Mouse (Mus musculus) intestine, embryonic 15.5 days (tissue): Measurements from ENCODE around the gene Alpk1. TPM values are rescaled to one million over a fixed set of nuclear protein-coding genes. Genes with fewer than 3 reads are reported as not detected.

Experiments
- ATAC-seq: fragments of 200-750 bp; cut with Nextera tagmentation; 2 replicates; pipeline ENCODE4 v1.8.0; 2017; ENCODE audit warnings: moderate TSS enrichment, moderate library complexity
- H3K27ac ChIP-seq: fragments of 300-500 bp; sonication (generic); 2 replicates; pipeline ENCODE4 v1.5.1; 2015; ENCODE audit warnings: mild to moderate bottlenecking, inconsistent platforms
- H3K27me3 ChIP-seq: fragments of 300-500 bp; sonication (generic); replicated peaks from 2 replicates; pipeline ENCODE4 v1.6.1; 2015; ENCODE audit warnings: inconsistent platforms
- H3K36me3 ChIP-seq: fragments of 300-500 bp; sonication (generic); 2 replicates; pipeline ENCODE4 v1.6.1; 2015; ENCODE audit warnings: inconsistent platforms
- H3K4me1 ChIP-seq: fragments of 300-500 bp; sonication (generic); replicated peaks from 2 replicates; pipeline ENCODE4 v1.6.1; 2015; ENCODE audit warnings: inconsistent platforms
- H3K4me2 ChIP-seq: fragments of 300-500 bp; sonication (generic); replicated peaks from 2 replicates; pipeline ENCODE4 v1.6.1; 2015; ENCODE audit warnings: mild to moderate bottlenecking, inconsistent platforms
- H3K4me3 ChIP-seq: fragments of 300-500 bp; sonication (generic); replicated peaks from 2 replicates; pipeline ENCODE4 v1.5.1; 2015; ENCODE audit warnings: inconsistent platforms
- H3K9ac ChIP-seq: fragments of 300-500 bp; sonication (generic); 2 replicates; pipeline ENCODE4 v1.6.1; 2015; ENCODE audit warnings: inconsistent platforms
- H3K9me3 ChIP-seq: fragments of 300-500 bp; sonication (generic); 2 replicates; pipeline ENCODE4 v1.6.1; 2016; ENCODE audit warnings: inconsistent platforms
- WGBS: fragments of 180-500 bp; shearing (Covaris S2); methylation state at CpG from one replicate; pipeline ENCODE4 v1.1.7; 2015; 5-methylcytosine and 5-hydroxymethylcytosine counted together
- polyA plus RNA-seq: library from polyadenylated mRNA; unstranded; fragments of >200 nt; fragmentation: Nextera tagmentation; extraction: Ambion mirVana; gene quantifications from 2 replicates; pipeline ENCODE4 v1.2.1, GENCODE M21; 2015

Gene Alpk1
- polyA plus RNA-seq, 1 experiment from 2014 or later: 2.1 TPM

- no peak for ATAC-seq
- Histone ChIP-seq H3K9me3 (no peaks in the 10 kb centered on the region), H3K36me3 (no peaks in the 10 kb centered on the region), H3K4me3 (no peak overlapping the region), H3K9ac (no peak overlapping the region), H3K4me2 (no peak overlapping the region), H3K4me1 (no peaks in the 10 kb centered on the region), H3K27ac (no peak overlapping the region), H3K27me3 (no peaks in the 10 kb centered on the region; the same call in none of the 2 replicates)
These were observed 22.4 kb downstream of the Alpk1 start for GRCm38 (mm10) chr3:127757886-127758301.

DNA sequence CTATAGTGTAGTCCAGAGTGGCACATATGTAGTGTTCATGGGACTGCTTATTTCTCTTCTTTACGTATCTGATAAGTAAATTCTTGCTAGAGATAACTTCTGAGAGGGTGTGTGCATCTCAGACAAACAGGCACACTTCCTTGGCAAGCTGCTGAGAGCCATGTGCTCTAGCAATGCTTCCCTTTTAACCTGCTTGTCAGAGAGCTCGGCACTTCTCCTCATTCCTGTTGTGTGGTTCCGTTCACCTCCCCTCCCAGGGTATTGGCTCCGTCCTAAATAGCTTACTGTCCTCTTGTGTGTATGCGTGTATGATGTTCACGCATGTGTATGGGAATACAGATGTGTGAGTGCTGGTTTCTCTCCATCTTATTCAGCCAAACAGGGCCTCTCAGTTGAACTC is 23.9 kb downstream of the Alpk1 start:
- Histone ChIP-seq H3K4me1 (no peaks in the 10 kb centered on the region), H3K9ac (no peak overlapping the region), H3K27me3 (no peaks in the 10 kb centered on the region; the same call in none of the 2 replicates), H3K36me3 (no peaks in the 10 kb centered on the region), H3K4me3 (no peak overlapping the region), H3K4me2 (no peak overlapping the region), H3K27ac (no peak overlapping the region), H3K9me3 (no peaks in the 10 kb centered on the region)
- 86% methylated on average over 6 of the region's 6 CpGs for WGBS
- ATAC-seq: no peak

- no peak overlapping the region for H3K4me3 ChIP-seq
- H3K27ac ChIP-seq: no peak overlapping the region
- H3K9me3 ChIP-seq: no peaks in the 10 kb centered on the region
- no peaks in the 10 kb centered on the region for H3K4me1 ChIP-seq
- no peaks in the 10 kb centered on the region for H3K36me3 ChIP-seq
- 24% methylated on average over 12 of the region's 12 CpGs for WGBS
- H3K9ac ChIP-seq: no peak overlapping the region
- H3K4me2 ChIP-seq: no peak overlapping the region
- peaks cover 22% of the 10 kb centered on the region for H3K27me3 ChIP-seq
- ATAC-seq: no peak
These were observed 30.3 kb downstream of the Alpk1 start for GRCm38 (mm10) chr3:127749981-127750562.

DNA sequence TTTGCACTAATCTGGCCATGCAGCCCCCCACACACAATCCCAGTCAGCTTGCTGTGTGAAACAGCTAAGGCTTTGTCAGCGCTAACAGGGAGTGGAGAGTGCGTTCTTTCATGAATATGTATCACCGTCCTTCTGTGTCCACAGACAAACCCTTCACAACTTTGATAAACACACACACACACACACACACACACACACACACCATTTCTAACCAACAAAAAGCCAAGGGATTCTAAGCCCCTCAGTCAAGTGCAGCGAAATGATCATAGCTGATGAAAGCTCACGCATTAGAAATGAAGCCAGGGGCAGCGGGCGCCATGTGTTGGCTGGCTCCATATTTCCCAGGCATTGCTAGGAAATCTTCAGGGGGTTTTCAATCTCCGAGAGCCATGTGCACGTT is 31.1 kb downstream of the Alpk1 start:
- Histone ChIP-seq H3K4me2 (no peak overlapping the region; the same call in 1 of the 2 replicates), H3K27me3 (peaks cover 22% of the 10 kb centered on the region), H3K36me3 (no peaks in the 10 kb centered on the region), H3K9ac (no peak overlapping the region), H3K9me3 (no peaks in the 10 kb centered on the region), H3K4me1 (no peaks in the 10 kb centered on the region), H3K4me3 (no peak overlapping the region), H3K27ac (no peak overlapping the region)
- 27% methylated on average over 9 of the region's 9 CpGs for WGBS
- ATAC-seq: no peak

DNA sequence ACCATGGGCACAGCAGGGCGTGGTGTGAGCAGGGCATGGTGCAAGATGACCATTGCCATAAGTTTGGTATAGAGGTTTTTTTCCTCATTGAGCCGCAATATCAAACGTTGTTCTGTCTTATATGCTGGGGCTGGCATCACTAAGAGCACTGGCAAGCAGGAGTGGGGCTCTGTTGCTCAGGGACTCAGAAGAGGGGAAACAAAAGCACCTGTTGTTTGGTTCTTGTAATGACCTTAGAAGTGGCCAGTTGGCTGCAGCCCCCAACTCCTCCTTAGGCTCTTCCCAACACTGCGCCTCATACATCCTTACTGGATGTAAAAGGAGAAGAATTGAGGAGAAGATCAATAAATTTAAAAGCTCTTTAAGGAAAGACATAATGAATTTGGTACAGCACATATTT is 31.7 kb downstream of the Alpk1 start:
- Histone ChIP-seq H3K9ac (no peak overlapping the region), H3K4me2 (no peak overlapping the region), H3K4me3 (no peak overlapping the region), H3K27me3 (peaks cover 22% of the 10 kb centered on the region), H3K9me3 (no peaks in the 10 kb centered on the region), H3K4me1 (no peaks in the 10 kb centered on the region), H3K27ac (no peak overlapping the region), H3K36me3 (no peaks in the 10 kb centered on the region)
- 59% methylated on average over 4 of the region's 4 CpGs for WGBS
- no peak for ATAC-seq

DNA sequence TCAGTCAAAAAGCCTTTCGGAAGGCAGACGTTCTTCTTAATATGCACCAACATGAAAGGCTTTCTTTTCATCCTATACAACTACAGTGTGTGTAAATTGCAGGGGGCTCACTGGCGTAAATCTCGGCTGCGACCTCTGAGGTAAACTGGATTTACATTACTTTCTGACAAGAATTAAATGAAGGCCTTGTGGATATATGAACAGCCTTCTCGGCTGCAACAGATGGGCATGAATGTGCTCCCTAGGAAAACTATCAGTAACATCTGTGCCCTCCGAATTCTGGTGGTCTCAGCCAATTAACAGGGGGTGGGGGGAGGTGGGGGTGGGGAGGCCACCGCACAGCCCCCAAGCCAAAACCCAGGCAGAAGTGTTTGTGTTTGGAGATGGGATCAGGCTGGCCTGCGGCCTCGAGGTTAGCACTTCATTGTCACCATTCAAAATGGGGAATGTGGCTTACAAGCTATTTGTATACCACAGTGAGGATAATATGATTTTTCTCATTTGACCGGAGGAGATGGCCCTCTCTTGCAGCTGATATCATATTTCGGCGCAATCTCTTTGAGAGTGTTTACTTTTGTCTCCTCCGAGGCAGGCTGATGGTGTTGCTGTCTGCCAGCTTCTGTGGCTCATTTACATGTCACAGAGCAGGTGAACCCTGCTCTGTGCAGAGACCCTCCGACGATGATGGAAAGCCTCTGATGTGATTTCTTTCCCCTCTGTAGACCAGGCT is 34.3 kb downstream of the Alpk1 start:
- H3K4me1 ChIP-seq: no peaks in the 10 kb centered on the region

GRCm38 (mm10) chr3:127745504-127745903 is 34.8 kb downstream of the Alpk1 start:
- no peaks in the 10 kb centered on the region for H3K4me1 ChIP-seq
- no peak overlapping the region for H3K27ac ChIP-seq
- no peak overlapping the region for H3K4me2 ChIP-seq
- no peak overlapping the region for H3K4me3 ChIP-seq
- 26% methylated on average over 6 of the region's 6 CpGs for WGBS
- no peaks in the 10 kb centered on the region for H3K9me3 ChIP-seq
- peaks cover 22% of the 10 kb centered on the region for H3K27me3 ChIP-seq
- no peaks in the 10 kb centered on the region for H3K36me3 ChIP-seq
- H3K9ac ChIP-seq: no peak overlapping the region
- ATAC-seq: no peak

More for the DNA sequence above, 34.3 kb downstream of the Alpk1 start:
- no peak overlapping the region for H3K9ac ChIP-seq
- H3K27ac ChIP-seq: no peak overlapping the region
- 23% methylated on average over 16 of the region's 16 CpGs for WGBS
- no peaks in the 10 kb centered on the region for H3K36me3 ChIP-seq
- peaks cover 22% of the 10 kb centered on the region for H3K27me3 ChIP-seq
- H3K4me2 ChIP-seq: no peak overlapping the region
- no peak overlapping the region for H3K4me3 ChIP-seq
- ATAC-seq: no peak
- H3K9me3 ChIP-seq: no peaks in the 10 kb centered on the region

- H3K4me1 ChIP-seq: no peaks in the 10 kb centered on the region
- peak; percentile 81; the same call in 1 of the 2 replicates for ATAC-seq
- no peak overlapping the region for H3K4me3 ChIP-seq
- H3K27ac ChIP-seq: no peak overlapping the region
- no peak overlapping the region for H3K4me2 ChIP-seq
- H3K9me3 ChIP-seq: no peaks in the 10 kb centered on the region
- 66% methylated on average over 14 of the region's 14 CpGs for WGBS
- no peaks in the 10 kb centered on the region for H3K36me3 ChIP-seq
- H3K27me3 ChIP-seq: peaks cover 19% of the 10 kb centered on the region
- H3K9ac ChIP-seq: no peak overlapping the region
These were observed 36.5 kb downstream of the Alpk1 start for GRCm38 (mm10) chr3:127743614-127744365.

- no peak overlapping the region for H3K27ac ChIP-seq
- H3K27me3 ChIP-seq: 0 out of 2 replicates have a peak, but pooled peaks cover 5% of the 10 kb centered on the region
- H3K4me2 ChIP-seq: no peak overlapping the region
- no peak overlapping the region for H3K4me3 ChIP-seq
- ATAC-seq: no peak
- H3K4me1 ChIP-seq: no peaks in the 10 kb centered on the region
- H3K9me3 ChIP-seq: no peaks in the 10 kb centered on the region
- H3K36me3 ChIP-seq: no peaks in the 10 kb centered on the region
- H3K9ac ChIP-seq: no peak overlapping the region
- 96% methylated on average over 3 of the region's 3 CpGs for WGBS
These were observed 38.9 kb downstream of the Alpk1 start for GRCm38 (mm10) chr3:127741473-127741872.

GRCm38 (mm10) chr3:127737876-127738275 is 42.5 kb downstream of the Alpk1 start:
- Histone ChIP-seq H3K9me3 (no peaks in the 10 kb centered on the region), H3K4me2 (no peak overlapping the region), H3K9ac (no peak overlapping the region), H3K4me3 (no peak overlapping the region), H3K27ac (no peak overlapping the region), H3K36me3 (no peaks in the 10 kb centered on the region), H3K27me3 (0 out of 2 replicates have a peak, but pooled peaks cover 3% of the 10 kb centered on the region), H3K4me1 (no peaks in the 10 kb centered on the region)
- 94% methylated on average over 5 of the region's 5 CpGs for WGBS
- no peak for ATAC-seq

- Histone ChIP-seq H3K9me3 (no peaks in the 10 kb centered on the region), H3K4me3 (no peak overlapping the region), H3K4me1 (no peaks in the 10 kb centered on the region), H3K9ac (no peak overlapping the region), H3K36me3 (no peaks in the 10 kb centered on the region), H3K27me3 (0 out of 2 replicates have a peak, but pooled peaks cover 3% of the 10 kb centered on the region), H3K4me2 (no peak overlapping the region), H3K27ac (no peak overlapping the region)
- WGBS: 80% methylated on average over 3 of the region's 3 CpGs
- ATAC-seq: no peak
These were observed 44.9 kb downstream of the Alpk1 start for GRCm38 (mm10) chr3:127735395-127735794.

DNA sequence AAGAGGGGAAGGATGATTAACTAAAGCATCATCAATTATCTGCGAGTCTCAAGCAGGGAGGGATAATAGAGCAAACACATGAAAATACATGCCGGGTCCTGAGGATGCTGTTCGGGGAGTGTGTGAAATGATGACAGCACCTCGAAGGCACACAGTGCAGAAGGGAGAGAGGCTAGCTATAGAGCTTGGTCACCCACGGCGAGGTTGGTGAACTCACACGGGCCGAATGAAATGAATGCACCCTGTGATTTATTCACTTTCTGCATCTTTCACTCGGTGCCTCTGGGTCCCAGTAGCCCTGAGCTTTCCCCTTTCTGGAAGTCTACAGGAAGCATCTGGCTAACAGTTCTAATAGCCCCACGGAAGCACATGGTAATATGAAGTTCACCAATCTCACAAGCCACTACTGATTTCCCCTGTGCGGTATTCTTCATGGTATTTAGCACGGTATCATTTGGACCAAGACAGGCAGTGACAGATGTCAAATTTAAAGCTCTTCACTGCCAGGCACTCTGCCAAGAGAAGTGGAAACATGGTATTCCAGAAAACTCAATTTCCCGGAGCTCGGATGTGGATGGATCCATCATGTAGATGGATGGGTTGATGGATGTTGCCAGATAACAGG is 50.7 kb downstream of the Alpk1 start:
- H3K27me3 ChIP-seq: no peaks in the 10 kb centered on the region
- 83% methylated on average over 14 of the region's 14 CpGs for WGBS
- H3K4me3 ChIP-seq: no peak overlapping the region
- ATAC-seq: no peak
- no peak overlapping the region for H3K4me2 ChIP-seq
- no peaks in the 10 kb centered on the region for H3K9me3 ChIP-seq
- H3K27ac ChIP-seq: no peak overlapping the region
- H3K4me1 ChIP-seq: no peaks in the 10 kb centered on the region
- H3K9ac ChIP-seq: no peak overlapping the region
- H3K36me3 ChIP-seq: no peaks in the 10 kb centered on the region
